Mouse (Mus musculus) lung, postnatal 25 days (tissue): ENCODE data around the gene Itpr3.

ENCODE experiments used
- DNase-seq: peaks from one replicate; pipeline ENCODE4 v3.0.0; 2022; ENCODE audit warnings: low spot score

Itpr3 gene

DNA sequence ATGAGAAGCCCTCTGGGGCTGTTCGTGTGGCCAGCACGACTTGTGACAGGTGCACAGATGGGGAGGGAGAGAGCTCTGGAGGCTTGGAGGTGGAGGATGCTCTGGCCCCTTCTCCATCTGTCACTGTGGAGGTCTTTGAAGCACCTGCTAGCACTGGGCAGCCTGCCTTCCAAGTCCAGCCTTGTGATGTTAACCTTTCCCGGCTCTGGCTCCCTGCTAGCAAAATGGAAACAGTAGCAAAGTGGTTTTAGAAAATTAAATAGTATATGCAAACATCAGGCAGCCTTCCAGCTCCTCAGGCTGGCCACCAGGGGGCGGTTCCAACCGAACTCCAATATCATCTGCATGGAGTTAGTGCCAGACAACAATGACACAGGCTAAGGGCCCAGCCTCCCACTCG, 14.5 kb downstream of the Itpr3 start:
- peak; percentile 38 for DNase-seq

DNA sequence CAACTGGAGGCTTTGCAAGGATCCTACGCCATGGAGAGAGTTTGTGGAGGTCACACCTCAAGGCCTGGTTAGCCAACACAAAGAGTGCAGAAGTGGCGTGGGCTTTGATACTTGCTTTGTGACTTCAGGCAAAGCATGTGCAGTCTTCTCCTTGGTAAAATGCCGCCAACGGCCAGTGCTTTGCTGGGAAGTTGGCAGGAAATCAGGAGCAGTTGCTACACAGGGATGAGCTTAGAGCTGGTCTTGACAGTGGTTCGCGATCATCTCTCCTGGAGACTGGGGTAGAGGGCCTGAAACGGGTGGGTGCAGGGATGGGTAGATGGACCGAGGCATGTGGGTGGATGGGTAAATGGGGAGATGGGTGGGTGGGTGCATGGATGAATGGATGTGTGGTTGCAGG, 15.3 kb downstream of the Itpr3 start:
- DNase-seq: no peak

DNA sequence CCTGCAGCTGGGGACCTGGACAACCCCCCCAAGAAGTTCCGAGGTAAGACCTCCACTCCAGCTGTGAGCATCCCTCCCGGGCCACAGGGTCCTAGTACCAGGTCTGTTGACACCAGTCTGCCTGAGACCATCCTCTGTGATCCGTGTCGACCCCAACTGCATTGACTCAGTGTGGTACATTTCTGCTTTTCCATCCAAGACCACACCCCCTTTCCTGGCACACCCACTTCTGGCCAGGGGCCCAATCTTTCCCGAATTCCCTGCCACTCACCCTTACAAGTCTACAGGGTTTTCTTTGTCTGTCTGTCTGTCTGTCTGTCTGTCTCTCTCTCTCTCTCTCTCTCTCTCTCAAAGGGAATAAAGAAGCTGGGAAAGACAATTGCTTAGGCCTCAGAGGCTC, 16.0 kb downstream of the Itpr3 start:
- DNase-seq: no peak

DNA sequence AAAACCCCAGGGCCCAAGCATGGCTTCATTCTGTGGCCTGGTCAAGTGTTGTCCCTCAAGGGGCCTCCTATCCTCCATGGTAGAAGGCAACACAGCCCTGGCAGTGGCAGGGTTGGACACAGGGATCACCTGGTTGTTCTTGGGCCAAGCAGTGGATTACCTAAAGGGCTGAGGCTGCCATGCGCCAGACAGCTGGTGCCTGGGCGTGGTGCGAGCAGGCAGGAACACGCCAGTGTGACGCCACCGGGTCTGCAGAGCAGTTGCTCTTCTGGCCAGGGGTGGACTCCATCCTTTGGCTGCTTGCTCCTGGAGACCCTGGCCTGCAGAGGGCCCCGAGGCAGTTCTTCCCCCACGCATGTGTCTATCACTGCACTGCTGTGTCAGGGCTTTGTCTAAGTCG, 16.7 kb downstream of the Itpr3 start:
- DNase-seq: no peak

DNA sequence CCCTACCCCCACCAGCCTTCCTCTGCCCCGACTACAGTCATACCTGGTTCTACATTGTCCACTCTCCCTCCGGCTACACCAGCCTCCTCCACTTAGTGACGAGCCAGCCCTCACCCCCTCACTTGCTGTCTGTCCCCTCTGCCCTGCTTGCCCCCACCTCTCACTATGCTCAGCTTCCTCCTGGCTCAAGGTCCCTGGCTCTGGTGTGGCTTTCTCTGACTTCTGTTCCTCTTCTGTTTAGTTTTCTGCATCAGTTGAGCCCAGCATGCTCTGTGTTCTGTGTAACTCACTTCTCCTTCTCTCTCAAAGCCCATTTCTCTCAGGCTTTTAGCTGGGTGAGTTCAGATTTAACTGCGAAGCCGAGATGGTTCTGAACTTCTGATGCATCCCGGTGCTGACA, 17.1 kb downstream of the Itpr3 start:
- no peak for DNase-seq

DNA sequence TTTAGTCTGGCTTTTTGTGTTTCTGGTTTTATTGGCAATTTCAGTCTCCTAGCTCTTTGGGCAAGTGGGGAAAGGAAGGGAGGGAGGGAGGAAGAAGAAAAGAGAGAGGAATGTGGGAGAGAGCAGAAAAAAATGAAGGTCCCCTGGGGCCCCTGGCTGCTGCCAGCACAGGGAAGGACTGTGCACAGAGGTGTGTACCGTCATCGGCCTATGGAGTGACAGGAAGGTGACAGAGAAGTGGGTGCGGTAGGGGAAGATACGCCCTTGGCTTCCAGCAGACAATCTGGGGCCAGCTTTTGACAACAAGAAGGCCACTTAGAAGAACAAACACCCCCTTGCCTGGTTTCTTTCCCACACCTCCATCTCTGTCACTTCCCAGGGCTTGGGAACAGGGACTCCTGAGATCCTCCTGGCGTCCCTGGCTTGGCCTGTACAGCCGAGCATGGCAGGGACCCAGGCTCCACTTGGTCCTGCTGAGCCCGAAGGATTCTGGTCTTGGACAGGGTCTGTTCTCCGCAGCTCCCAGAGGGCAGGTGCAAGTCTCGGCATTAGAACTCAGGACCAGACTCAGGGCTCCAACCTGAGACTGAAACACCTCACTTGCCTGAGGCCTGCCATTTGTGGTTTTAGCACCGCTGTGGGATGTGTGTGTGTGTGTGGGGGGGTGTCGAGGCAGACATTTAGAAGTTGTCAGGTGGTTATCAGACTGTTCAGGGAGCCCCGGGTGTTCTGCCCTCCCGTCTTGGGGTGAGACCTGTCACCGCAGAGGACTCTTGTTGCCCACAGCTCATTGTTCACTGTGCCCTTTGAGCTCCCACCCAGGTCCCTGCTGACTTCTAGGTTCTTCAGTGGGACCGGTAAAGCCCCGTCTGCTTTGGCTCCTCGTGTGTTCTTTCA, 18.0 kb downstream of the Itpr3 start:
- DNase-seq: no peak

DNA sequence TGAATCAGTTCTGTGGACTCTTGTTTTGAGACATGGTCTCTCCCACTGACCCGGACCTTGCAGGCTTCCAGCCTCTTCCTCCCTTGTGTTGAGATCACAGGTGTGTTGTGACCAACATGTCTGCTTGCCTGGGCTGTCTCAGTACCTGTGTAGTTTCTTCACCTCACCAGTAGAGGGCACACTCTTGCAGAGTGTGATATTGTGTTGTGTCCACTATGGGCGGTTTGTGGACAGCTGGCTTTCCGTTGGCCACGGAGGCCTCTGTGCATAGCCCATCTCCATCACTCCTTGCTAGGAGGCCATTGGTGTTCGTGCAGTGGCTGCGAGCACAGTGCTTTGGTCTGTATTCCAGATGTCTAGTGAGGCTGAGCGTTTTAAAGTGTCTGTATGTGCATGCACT, 20.0 kb downstream of the Itpr3 start:
- DNase-seq: no peak

DNA sequence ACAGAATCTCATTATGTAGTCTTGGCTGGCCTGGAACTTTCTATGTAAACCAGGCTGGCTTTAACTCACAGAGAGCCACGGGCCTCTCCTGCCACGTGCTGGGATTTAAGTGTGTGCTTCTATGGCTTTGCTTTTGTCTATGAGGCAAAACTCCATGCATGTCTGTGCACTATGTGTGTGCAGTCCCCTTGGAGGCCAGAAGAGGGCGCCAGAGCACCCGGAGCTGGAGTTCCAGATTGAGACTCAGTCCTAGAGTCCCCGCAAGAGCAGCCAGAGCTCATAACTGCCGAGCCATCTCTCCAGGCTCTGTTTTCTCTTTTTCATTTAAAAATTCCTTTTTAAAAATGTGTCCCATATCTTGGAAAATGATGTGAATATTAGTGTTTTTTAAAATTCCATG, 20.8 kb downstream of the Itpr3 start:
- no peak for DNase-seq

DNA sequence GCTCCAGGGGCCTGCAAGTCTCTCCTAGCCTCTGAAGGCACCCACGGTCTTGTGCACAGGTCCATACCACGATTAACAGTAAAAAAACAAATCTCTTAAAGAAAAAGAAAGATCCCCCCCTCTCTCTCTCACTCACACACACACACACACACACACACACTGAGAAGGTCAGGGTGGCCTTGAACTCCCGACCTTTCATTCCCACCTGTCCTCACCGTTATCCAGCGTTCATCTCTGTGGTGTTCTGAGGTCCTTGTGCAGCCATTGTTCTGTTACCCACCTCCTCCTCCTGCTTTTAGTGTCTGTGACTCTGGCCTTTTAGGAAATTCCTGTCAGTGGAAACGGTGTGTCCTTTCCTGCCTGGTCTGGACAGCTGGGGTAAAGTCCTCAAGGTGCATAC, 21.4 kb downstream of the Itpr3 start:
- DNase-seq: no peak

DNA sequence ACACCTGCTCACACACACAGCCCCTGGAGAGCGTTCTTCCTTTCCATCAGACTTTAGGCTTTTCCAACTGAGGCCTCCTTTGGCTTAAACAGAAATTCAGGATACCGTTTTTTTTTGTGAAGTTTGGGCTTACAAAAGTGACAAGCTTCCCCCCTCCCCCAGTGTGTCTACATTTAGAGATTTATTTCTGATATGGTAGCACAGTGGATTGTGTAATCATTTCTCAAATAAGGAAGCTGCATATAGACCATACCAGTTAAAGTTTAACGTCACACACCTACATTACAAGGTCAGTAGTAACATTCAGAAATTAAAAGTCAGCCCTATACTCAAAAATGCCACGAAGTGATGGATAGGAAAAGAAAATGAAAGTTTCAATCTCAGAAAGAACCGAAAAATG, 24.8 kb downstream of the Itpr3 start:
- DNase-seq: no peak

DNA sequence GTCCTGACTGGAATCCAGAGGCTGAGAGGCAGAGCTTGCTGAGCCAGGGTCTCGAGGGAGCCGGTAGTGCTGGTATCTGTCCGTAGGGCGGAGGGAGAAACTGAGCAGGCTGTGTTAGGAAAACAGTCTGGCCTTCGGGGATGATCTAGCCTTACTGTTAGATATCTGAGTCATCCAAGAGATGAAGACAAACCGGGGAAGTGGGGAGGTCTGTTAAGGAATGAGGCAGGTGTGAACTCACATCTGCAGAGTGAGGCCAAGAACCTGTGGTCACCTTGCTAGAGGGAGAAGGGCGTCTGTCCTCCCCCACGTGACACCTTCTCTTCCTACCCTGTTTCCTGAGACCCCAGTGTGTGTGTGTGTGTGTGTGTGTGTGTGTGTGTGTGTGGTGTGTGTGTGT, 25.7 kb downstream of the Itpr3 start:
- no peak for DNase-seq

DNA sequence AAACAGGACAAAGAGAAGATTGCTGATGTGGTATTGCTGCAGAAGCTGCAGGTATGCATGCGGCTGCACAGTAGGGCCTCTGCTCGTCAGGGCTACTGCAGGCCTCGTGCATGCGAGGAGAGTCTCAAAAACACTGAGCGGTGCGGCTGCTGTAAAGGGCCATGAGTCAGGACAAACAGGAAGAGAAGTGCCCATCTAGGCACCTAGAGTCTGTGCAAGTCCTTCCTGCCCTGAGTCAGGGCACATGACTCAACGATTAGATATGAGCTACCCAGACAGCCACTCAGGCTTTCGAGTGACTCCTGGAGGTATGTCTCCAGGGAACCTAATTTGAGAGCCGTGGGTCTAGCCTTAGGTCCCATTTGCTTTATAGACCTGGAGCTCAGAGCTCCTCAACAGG, 26.5 kb downstream of the Itpr3 start:
- DNase-seq: peak; percentile 32

DNA sequence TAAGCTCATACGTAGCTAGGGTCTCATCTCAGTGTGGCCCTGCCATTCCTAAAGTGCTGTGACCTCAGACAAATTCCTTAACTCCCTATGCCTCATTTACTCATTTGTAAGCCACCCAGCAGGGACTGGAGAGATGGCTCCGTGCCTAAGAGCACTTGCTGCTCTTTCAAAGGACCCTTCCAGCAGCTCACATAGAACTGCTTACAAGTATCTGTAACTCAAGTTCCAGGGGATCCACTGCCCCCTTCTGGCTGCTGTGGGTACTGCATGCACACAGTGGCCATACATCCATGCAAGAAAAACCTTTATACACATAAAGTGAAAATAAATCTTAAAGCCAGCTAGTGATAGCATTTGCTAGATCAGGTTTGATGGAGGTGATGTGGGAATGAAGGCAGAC, 28.6 kb downstream of the Itpr3 start:
- DNase-seq: peak; percentile 29

DNA sequence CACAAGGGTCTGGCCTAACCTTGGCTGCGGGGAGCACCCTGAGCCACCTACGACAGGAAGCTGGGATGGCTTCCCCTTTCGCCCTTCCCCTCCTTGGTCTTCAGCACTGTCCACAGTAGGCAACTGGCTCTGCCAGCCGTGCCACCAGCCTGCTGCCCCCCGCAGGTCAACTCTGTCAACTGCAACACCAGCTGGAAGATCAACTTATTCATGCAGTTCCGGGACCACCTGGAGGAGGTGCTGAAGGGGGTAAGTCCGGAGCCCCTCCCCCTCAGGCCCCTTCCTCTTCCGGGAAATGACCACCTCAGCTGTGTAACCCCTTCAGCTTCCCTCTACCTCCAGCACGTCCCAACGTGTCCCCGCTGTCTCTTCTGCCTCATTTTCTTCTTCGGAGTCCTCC, 30.3 kb downstream of the Itpr3 start:
- DNase-seq: no peak

DNA sequence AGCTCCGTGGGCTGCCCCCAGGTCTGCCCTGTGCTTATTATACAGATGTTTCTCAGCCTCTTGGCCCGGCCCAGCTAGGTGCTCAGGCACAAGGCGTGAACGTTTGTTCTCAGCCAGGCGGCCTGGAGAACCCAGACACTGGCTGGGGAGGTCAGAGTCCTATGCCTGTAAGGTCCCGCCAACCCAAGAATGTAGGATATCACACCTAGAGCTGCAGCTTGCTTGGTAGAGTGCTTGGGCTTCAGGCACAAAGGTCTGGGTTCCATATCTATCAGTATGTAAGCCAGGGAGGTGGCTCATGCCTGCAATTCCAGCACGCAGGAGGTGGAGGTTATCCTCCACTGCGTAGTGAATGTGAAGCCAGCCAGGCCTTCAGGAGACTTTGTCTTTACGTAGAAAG, 33.0 kb downstream of the Itpr3 start:
- no peak for DNase-seq

DNA sequence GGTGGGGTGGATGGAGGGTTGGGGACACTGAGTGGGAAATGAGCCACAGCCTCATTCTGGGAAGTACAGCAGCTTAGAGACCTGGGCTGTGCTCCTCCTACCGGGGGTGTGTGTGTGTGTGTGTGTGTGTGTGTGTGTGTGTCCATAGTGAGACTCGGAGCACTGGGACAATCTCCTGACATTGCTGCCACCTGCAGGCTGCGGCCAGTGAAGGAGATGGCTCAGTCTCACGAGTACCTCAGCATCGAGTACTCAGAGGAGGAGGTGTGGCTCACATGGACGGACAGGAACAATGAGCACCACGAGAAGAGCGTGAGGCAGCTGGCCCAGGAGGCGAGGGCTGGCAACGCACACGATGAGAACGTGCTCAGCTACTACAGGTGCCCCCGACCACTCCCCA, 38.6 kb downstream of the Itpr3 start:
- DNase-seq: peak; percentile 55

DNA sequence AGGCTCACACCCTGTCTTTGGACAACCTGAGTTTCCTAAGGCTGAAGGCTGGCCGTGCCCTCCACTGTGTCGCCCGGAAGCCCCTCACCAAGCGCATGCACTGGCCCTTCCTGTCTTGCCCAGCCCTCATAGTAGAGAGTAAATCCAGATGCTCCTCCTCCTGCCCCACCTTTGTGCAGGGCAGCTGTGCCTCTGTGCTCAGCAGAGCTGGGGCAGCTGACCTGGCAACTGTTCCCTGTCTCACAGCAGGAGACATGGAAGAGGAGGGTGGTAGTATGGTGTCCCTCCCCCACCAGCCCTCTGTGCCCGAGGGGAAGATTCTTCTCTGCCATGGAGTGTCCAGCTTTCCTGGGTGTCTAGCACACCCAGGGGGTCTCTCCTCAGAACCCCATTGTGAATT, 44.6 kb downstream of the Itpr3 start:
- DNase-seq: no peak

DNA sequence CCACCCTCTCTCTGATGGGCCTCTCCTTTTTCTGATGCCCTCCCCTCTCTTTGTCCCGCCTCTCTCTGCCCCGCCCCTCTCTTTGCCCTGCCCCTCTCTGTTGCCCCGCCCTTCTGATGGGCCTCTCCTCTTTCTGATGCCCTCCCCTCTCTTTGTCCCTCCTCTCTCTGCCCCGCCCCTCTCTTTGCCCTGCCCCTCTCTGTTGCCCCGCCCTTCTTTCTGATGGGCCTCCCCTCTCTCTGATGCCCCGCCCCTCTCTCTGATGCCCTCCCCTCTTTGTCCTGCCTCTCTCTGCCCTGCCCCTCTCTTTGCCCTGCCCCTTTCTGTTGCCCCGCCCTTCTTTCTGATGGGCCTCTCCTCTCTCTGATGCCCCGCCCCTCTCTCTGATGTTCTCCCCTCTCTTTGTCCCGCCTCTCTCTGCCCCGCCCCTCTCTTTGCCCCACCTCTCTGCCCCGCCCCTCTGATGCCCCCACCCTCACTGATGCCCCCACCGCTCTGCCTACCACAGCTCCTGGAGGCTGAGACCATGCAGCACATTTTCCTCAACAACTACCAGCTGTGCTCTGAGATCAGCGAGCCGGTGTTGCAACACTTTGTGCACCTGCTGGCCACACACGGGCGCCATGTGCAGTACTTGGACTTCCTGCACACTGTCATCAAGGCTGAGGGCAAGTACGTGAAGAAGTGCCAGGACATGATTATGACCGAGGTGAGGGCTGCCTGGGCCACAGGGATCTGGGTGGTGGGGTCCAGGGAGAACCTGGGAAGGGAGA, 48.8 kb downstream of the Itpr3 start:
- no peak for DNase-seq

DNA sequence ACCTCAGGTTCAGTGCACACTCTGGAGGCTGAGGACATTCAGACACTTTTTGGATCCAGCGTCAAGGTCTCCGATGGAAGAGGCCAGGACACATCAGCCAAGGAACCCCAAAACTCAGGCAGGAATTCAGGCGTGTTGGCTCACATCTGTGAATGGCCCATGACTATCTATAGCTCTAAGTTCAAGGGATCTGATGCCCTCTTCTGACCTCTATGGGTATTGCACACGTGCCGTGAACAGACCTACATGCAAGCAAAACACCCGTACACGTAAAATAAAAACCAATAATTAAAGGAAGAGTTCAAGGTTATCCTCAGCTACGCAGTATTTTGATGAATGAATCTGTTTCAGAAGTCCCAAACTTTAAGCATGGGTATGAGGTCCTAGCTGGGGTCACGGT, 49.6 kb downstream of the Itpr3 start:
- DNase-seq: no peak

DNA sequence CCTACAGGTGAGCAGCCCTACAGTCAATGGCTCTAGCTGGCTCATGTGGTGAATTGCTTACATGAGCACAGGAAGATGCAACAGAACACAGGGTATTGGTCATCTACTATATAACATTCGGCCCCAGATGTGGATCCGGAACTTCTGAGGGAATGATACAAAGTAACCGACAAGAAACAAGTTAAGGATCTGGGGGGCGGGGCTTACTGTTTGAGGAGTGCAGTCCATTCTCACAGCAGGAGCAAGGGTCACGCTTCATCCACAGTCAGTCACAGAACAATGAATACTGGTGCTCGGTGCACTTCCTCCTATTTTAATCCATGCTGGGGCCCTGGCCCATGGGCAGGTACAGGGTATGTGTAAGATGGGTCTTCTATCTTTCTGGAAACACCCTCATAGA, 50.8 kb downstream of the Itpr3 start:
- no peak for DNase-seq

DNA sequence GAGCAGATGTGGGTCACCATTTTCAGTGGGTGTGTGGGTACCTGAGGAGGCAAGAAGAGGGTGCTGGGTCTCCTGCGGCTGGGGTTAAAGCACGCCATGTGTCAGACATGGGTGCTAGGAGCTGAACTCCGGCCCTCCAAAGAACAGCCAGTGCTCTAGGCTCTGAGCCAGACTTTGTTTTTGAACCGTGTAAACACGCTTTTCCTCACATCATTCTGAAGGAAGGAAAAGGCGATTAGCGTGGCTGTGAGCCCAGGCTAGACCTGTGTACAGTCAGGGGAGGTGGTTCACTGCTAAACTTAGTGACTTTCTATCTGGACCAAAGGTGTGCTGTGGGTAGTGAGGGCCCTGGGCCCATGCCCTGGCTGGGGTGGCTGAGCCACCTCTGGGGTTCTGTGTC, 53.0 kb downstream of the Itpr3 start:
- peak; percentile 71 for DNase-seq

DNA sequence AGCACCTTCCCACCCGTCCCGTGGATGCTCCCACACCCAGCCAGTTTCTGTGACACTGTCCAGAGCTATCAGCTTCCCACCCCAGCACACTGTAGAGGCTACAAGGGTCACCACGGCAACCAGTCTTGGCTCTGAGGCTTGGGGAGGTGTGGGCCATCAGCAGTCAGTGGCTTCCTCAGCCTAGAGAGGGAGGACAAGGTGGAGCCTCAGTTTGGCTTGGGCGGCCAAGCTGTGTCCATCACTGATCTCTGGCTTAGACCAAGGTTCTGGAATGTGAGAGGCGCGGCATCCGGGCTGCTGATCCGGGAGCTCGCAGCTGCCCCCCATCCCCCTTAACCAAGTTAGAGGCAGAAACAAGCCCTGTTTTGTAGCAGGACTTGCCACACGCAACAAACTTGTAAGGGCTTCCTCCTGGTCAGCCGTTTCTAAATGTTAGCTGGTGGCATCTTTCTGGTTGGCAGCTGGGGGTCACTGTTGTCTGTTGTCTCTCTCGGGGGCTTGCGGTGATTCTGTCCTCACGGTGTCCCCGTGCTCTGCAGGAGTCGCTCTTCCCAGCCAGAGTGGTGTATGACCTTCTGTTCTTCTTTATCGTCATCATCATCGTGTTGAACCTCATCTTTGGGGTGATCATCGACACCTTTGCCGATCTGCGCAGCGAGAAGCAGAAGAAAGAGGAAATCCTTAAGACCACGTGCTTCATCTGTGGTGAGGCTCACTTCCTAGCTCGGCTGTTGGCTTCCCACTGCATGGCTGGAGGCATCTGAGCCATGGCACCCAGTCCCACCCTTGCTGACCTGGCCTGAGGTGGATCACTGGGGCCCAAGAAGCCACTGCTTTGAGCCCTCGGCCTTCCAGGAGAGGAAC, 61.8 kb downstream of the Itpr3 start:
- DNase-seq: no peak

DNA sequence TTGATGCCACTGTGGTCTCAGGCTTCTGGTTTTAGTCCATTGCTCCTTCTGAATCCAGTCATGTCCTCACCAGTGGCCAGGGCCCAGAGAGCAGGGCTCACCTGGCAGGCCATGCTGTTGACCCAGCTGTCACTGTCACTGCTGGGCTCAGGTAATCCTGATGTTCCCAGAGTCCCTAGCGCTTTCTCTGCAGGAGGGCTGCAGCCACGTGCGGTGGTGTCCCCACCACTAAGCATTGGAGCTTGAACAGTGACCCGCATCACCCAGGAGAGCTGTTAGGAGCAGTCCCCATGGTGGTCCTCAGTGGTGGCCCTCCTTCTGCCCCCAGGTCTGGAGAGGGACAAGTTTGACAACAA, 62.4 kb downstream of the Itpr3 start:
- no peak for DNase-seq
